Mouse (Mus musculus) limb, embryonic 11.5 days (tissue): Measurements from ENCODE around the gene Ap1m2. TPM values are rescaled to one million over a fixed set of nuclear protein-coding genes. Genes with fewer than 3 reads are reported as not detected.

ENCODE experiments used
- ATAC-seq: fragments of 200-750 bp; cut with Nextera tagmentation; 2 replicates; pipeline ENCODE4 v1.8.0; 2017; ENCODE audit warnings: low read depth; ENCODE audit not compliant: insufficient number of reproducible peaks, low FRiP score, low TSS enrichment
- DNase-seq: peaks from one replicate; pipeline ENCODE4 v3.0.0-alpha.2; 2015; ENCODE audit warnings: low spot score
- H3K27ac ChIP-seq: fragments of 300-500 bp; sonication (generic); replicated peaks from 2 replicates; pipeline ENCODE4 v1.5.1; 2014; ENCODE audit warnings: low read depth, mild to moderate bottlenecking, low read length
- H3K27me3 ChIP-seq: fragments of 300-500 bp; sonication (generic); 2 replicates; pipeline ENCODE4 v1.6.1; 2014; ENCODE audit warnings: mild to moderate bottlenecking, low read length, mixed read lengths; ENCODE audit not compliant: control insufficient read depth, insufficient read depth
- H3K36me3 ChIP-seq: fragments of 300-500 bp; sonication (generic); 2 replicates; pipeline ENCODE4 v1.6.1; 2014; ENCODE audit warnings: mild to moderate bottlenecking, low read length, moderate library complexity, mixed read lengths; ENCODE audit not compliant: control insufficient read depth, insufficient read depth
- H3K4me1 ChIP-seq: fragments of 300-500 bp; sonication (generic); 2 replicates; pipeline ENCODE4 v1.6.1; 2014; ENCODE audit warnings: low read length, mixed read lengths; ENCODE audit not compliant: control insufficient read depth, insufficient read depth
- H3K4me2 ChIP-seq: fragments of 300-500 bp; sonication (generic); 2 replicates; pipeline ENCODE4 v1.6.1; 2014; ENCODE audit warnings: low read depth, mild to moderate bottlenecking, moderate library complexity; ENCODE audit not compliant: severe bottlenecking
- H3K4me3 ChIP-seq: fragments of 300-500 bp; sonication (generic); 2 replicates; pipeline ENCODE4 v1.5.1; 2014; ENCODE audit warnings: low read depth, low read length
- H3K9ac ChIP-seq: fragments of 300-500 bp; sonication (generic); 2 replicates; pipeline ENCODE4 v1.6.1; 2014; ENCODE audit warnings: mild to moderate bottlenecking, low read length
- H3K9me3 ChIP-seq: fragments of 300-500 bp; sonication (generic); 2 replicates; pipeline ENCODE4 v1.6.1; 2016; ENCODE audit warnings: low read length; ENCODE audit not compliant: control insufficient read depth
- WGBS: fragments of 180-500 bp; shearing (Covaris S2); extraction: QIAGEN DNeasy Blood & Tissue Kit; methylation state at CpG from one replicate; pipeline ENCODE4 v1.1.7; 2014; 5-methylcytosine and 5-hydroxymethylcytosine counted together
- polyA plus RNA-seq: library from polyadenylated mRNA; unstranded; fragments of >200 nt; fragmentation: Nextera tagmentation; extraction: Ambion mirVana; gene quantifications from 2 replicates; pipeline ENCODE4 v1.2.1, GENCODE M21; 2014

Gene Ap1m2
- polyA plus RNA-seq, 1 experiment from 2014 or later, result 8.2 TPM

DNA sequence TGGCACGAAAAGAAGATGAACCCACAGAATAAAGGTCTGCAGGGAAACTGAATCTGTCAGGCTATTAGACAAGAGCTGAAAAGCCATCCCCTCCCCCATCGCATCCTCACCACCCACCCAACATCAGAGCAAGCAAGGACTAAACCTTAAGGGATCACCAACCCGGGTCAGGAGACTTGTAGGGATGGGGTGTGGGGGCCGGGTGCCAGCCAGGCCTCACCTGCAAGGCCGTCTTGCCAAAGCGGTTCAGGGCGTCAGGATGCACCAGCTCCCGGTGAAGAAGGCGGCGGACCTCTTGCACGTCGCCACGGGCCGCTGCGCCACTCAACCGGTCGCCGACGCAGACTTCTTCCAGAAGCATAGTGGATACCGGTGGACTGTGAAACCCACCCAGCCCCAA lies 21.5 kb downstream of the Ap1m2 start:
- Histone ChIP-seq H3K27me3 (no peaks in the 10 kb centered on the region), H3K36me3 (no peaks in the 10 kb centered on the region), H3K27ac (peak overlapping the region; percentile 49; the same call in 1 of the 2 replicates), H3K4me2 (peak overlapping the region; percentile 60), H3K4me1 (peaks cover 12% of the 10 kb centered on the region), H3K9ac (peak overlapping the region; percentile 51), H3K9me3 (no peaks in the 10 kb centered on the region), H3K4me3 (peak overlapping the region; percentile 58)
- ATAC-seq, result no peak
- WGBS, result under 1% methylated on average over 20 of the region's 20 CpGs
- DNase-seq, result no peak

DNA sequence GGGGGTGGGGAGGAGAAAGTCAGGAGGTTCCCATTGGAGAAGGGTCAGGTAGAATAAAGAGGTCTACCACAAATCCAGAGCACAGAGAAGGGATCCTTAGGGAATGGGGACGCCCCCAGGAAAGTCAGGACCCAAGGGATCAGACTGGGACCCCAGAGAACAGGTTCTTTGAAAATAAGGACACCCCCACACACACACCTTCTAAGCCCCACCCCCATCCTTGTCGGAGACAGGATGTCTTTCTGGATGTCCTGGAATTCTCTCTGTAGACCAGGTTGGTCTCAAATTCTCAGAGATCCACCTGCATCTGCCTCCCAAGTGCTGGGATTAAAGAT lies 22.8 kb downstream of the Ap1m2 start:
- WGBS, result 80% methylated on average over 2 of the region's 2 CpGs
- Histone ChIP-seq H3K27ac (no peak overlapping the region), H3K27me3 (no peaks in the 10 kb centered on the region), H3K9me3 (no peaks in the 10 kb centered on the region), H3K36me3 (peaks cover 5% of the 10 kb centered on the region; the same call in 1 of the 2 replicates), H3K4me2 (no peak overlapping the region), H3K4me3 (no peak overlapping the region), H3K9ac (no peak overlapping the region), H3K4me1 (peaks cover 12% of the 10 kb centered on the region)
- DNase-seq (no peak), ATAC-seq (no peak)

DNA sequence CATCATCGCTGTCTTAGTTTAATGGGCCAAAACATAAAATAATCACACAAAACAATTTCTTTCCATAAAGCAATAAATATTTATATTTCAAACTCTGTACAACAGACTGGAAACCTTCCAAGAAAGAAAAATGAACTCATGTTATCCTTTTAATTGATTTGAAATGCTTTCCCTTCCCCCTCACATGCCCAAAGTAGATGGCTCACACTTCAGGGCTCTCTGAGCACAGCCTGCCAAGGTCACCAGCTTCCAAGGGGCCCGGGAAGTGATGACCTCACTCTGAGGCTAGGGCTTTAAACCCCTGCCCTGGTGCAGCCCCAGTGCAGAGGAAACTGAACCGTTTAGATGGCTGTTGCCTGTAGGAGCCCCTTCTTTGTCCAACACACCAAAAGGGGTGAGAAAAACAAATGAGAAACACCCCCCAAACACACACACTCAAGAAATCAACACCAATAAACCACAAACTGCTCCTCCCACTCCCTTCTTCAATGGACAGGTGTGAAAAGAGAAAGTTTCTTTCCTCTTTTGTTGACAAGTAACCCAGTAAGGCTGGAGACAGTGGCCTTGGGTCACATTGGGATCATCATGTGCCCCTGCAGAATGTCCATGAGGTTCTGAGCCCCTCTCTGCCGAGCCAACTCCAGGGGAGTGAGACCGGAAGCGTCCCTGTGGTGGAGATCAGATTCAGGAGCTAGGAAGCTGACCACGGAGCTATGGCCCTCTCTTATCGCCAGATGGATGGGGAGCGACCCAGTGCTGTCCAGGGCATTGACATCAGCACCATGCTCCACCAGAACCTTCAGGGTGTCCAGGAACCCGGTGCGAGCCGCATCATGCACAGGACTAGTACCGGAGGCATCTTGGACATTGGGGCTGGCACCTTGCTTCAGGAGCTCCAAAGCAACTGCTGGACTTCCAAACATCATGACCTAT lies 23.5 kb downstream of the Ap1m2 start:
- DNase-seq, result no peak
- Histone ChIP-seq H3K9ac (no peak overlapping the region), H3K36me3 (peaks cover 6% of the 10 kb centered on the region; the same call in 1 of the 2 replicates), H3K4me2 (peak overlapping the region; percentile 81), H3K9me3 (no peaks in the 10 kb centered on the region), H3K4me1 (peaks cover 12% of the 10 kb centered on the region), H3K4me3 (peak overlapping the region; percentile 82), H3K27ac (no peak overlapping the region), H3K27me3 (no peaks in the 10 kb centered on the region)
- no peak for ATAC-seq
- 76% methylated on average over 13 of the region's 13 CpGs for WGBS

DNA sequence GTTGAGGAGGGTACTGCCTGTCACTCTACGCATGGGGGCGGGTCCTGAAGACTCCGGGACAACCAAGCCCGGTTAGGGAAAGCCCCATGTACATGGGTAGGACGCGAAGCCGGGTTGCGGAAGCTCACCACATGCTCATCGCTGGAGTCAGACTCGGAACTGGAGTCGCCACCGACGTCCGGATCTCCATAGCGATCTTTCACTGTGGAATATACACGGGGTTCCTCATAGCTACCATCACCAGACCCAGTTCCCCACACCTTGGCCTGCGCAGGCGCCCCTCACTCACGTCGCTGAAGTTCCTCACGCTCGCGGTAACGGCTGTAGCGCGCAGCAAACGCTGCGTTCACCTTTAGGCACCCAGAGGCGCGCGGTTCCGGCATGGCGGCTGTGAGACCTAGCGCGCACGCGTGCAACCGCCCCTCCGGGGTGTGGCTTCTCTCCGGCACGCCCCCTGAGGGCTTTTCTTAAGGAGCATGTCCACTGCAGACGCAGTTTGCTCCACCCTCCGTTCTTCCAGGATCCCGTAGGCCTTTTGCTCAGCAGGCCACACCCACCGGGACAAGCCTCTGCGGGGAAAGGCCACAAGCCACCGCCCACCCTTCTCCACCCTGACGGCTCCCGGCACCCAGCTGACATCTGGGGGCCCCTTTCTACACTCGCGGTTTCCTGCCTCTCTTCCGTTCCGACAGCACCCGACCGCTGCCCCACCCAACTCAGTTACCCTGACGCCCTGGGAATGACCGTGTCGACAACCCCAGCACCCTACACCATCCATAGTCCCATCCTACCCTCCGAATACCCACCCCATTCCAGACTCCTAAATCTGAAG lies 24.4 kb downstream of the Ap1m2 start, which contains the start of gene Kri1:
Gene Kri1 (minus strand): TSS at position 399 of the 832 bp plus-strand sequence.
- WGBS, result under 1% methylated on average over 59 of the region's 59 CpGs
- Histone ChIP-seq H3K27ac (peak within 1 kb of the TSS; percentile 26; the same call in 1 of the 2 replicates), H3K4me1 (peaks cover 12% of the 10 kb centered on the region), H3K36me3 (peaks cover 8% of the 10 kb centered on the region; the same call in 1 of the 2 replicates), H3K27me3 (no peaks in the 10 kb centered on the region), H3K4me3 (peak within 1 kb of the TSS; percentile 82), H3K4me2 (peak within 1 kb of the TSS; percentile 81), H3K9me3 (no peaks in the 10 kb centered on the region), H3K9ac (peak within 1 kb of the TSS; percentile 75)
- ATAC-seq (peak; percentile 67), DNase-seq (peak; percentile 97)

DNA sequence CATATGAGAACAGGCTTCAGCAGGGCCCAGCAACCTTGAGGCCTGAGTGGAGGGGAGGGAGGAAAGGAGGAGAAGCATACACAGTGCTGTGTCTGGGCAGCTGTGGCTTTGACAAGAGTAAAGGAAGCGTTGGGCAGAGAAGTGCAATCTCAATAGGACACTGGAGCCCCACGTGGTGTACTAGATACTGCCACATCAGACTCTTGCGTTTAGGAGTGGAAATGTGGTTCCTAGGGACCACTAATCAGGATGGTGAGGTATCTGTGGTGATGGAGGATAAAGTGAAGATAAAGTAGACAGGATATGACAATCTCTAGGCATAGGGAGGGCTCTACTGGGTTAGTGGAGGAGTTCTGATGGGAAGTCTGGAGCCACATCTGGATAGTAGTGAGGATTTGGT lies 25.4 kb downstream of the Ap1m2 start:
- Histone ChIP-seq H3K36me3 (peaks cover 10% of the 10 kb centered on the region; the same call in 1 of the 2 replicates), H3K9ac (peak overlapping the region; percentile 75; the same call in 1 of the 2 replicates)
- 74% methylated on average over 3 of the region's 3 CpGs for WGBS

DNA sequence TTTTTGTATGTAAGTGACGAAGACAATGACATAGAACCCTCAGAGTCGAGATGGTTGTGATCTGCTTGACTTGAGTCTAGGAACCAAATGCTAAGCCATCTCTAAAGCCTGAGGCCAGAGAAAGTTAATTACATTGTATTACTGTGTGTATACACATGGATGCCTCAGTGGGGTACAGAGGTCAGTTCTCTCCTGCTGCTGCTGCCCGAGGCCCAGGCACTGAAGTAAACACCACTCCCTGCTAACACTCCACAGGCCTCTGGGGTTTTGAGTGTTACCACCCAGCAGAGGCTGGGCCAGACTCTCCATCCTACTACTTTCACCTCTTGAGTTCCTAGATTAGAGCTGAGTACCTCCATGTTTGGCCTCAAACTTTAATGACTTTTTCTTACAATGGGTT lies 28.1 kb downstream of the Ap1m2 start:
- no peak overlapping the region for H3K4me3 ChIP-seq
- DNase-seq, result no peak
- no peak overlapping the region for H3K27ac ChIP-seq
- no peak overlapping the region for H3K9ac ChIP-seq
- no peaks in the 10 kb centered on the region for H3K9me3 ChIP-seq
- peaks cover 12% of the 10 kb centered on the region for H3K4me1 ChIP-seq
- ATAC-seq, result no peak
- H3K36me3 ChIP-seq, result peaks cover 27% of the 10 kb centered on the region
- 81% methylated on average over 3 of the region's 3 CpGs for WGBS
- no peaks in the 10 kb centered on the region for H3K27me3 ChIP-seq
- H3K4me2 ChIP-seq, result no peak overlapping the region

More for the DNA sequence above, 25.4 kb downstream of the Ap1m2 start:
- DNase-seq, result no peak
- peak overlapping the region; percentile 82 for H3K4me3 ChIP-seq
- H3K9me3 ChIP-seq, result no peaks in the 10 kb centered on the region
- ATAC-seq, result no peak
- H3K27ac ChIP-seq, result no peak overlapping the region
- peak overlapping the region; percentile 81 for H3K4me2 ChIP-seq
- no peaks in the 10 kb centered on the region for H3K27me3 ChIP-seq
- peaks cover 12% of the 10 kb centered on the region for H3K4me1 ChIP-seq

DNA sequence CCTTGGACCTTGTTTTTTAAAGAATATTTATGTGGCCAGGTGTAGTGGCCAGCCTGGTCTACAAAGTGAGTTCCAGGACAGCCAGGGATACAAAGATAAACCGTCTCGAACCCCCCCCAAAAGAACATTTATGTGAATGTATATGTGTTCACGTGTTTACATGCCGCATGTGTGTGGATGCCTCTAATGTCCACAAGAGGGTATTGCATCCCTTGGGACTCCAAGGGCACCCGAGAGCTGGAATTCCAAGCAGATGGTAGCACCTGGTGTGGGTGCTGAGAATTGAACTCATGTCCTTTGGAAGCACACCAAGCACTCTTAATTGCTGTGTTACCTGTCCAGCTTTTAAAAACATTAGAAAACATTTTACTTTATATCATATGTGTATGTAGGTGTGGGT lies 28.5 kb downstream of the Ap1m2 start:
- no peak for ATAC-seq
- no peak for DNase-seq
- H3K4me1 ChIP-seq, result peaks cover 10% of the 10 kb centered on the region

DNA sequence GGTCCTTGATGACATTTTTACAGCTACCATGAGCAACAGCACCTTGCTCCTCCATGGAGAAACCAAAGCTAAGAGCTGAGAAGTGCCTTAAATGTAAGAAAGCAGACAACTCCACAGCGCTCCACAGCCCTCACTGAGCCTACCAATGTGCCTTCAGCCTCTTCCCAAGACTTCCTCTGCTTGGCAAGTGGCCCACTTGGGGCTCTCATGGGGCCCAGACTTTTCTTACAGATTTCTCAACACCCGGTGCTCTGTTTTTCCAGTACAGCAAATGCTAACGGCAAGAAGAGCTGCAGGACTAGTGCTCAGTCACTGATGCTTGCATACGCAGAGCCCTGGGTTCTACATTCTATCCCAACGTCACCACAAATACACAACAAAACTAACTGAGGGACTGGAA lies 34.4 kb downstream of the Ap1m2 start:
- Histone ChIP-seq H3K27ac (no peak overlapping the region), H3K4me2 (no peak overlapping the region), H3K4me1 (no peaks in the 10 kb centered on the region), H3K4me3 (no peak overlapping the region), H3K27me3 (no peaks in the 10 kb centered on the region), H3K9ac (no peak overlapping the region), H3K9me3 (no peaks in the 10 kb centered on the region), H3K36me3 (peaks cover 55% of the 10 kb centered on the region)
- DNase-seq, result no peak
- ATAC-seq, result no peak
- WGBS, result 97% methylated on average over 5 of the region's 5 CpGs

More for the DNA sequence above, 28.5 kb downstream of the Ap1m2 start:
- H3K4me3 ChIP-seq, result no peak overlapping the region
- H3K4me2 ChIP-seq, result no peak overlapping the region
- no peaks in the 10 kb centered on the region for H3K27me3 ChIP-seq
- peaks cover 29% of the 10 kb centered on the region for H3K36me3 ChIP-seq
- H3K9ac ChIP-seq, result no peak overlapping the region
- no peak overlapping the region for H3K27ac ChIP-seq
- 87% methylated on average over 5 of the region's 5 CpGs for WGBS
- H3K9me3 ChIP-seq, result no peaks in the 10 kb centered on the region
